Mouse (Mus musculus): ENCODE data around the gene F11r. TPM values are rescaled to one million over a fixed set of nuclear protein-coding genes. Genes with fewer than 3 reads are reported as not detected.
A peak's percentile ranks its signal among the peaks of the same experiment; 100 is the strongest.

Gene F11r
- total and polyA plus RNA-seq, 3 experiments: 0.74 to 1.6 (median 1.3) TPM

DNA sequence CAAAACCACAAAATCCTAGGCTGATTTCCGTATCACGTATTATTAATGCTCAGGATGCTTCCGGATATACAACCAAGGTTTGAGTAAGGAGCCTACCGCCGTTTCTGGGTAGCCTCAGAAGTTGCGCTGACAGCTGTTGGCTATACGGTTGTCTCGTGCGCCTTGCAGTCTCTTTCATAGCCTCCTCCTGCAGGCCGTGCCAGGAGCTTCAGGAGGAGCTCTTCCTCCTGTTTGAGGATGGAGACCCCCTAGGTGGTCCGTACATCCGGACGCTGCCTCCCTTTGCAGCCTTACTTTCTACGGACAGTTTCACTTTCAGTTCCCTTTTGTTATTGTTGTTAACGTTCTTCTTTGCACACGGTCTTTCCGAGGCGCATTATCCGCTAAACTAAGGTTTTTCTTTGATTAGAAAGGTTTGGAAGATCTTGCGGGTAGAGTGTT, 25.3 kb upstream of the F11r start (continued):
- TF ChIP-seq JUND (conservative IDR thresholded peaks at IDR 0.05; ENCODE audit: low read depth, low read length) (no peak), ZKSCAN1 (IDR thresholded peaks at IDR 0.05; ENCODE audit: borderline replicate concordance, low read depth, low read length) (no peak), RAD21 (IDR thresholded peaks at IDR 0.05; ENCODE audit: low read depth, low read length) (no peak), ELF1 (IDR thresholded peaks at IDR 0.05; ENCODE audit: low read depth, low read length) (peak; percentile 48), MYC (IDR thresholded peaks at IDR 0.05; ENCODE audit: low read depth, low read length) (peak; percentile 57), IRF4 (IDR thresholded peaks at IDR 0.05; ENCODE audit: low read depth, low read length) (peak; percentile 99), ZNF384 (IDR thresholded peaks at IDR 0.05; ENCODE audit: low read depth, low read length) (no peak)

DNA sequence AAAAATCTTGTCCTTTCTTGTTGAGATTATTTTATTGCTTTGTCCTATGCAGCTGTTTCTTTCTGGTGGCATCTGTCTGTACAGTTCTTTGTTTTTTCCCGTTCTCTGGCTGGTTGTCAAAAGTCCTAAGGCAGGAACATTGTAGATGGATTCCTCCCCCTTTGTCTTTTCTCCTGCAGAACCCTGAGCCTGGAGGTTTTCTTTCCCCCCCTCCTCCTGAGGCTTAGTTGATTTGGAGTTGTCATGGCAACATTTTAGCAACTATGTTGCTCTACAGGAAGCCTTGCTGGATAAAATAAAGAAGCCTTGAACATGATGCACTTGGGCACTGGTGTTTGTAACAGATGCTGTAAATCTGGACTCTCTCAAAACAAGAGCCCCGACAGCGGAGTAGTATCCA, 24.9 kb upstream of the F11r start:
- Histone ChIP-seq H3K79me2 (replicated peaks; ENCODE audit: control insufficient read depth, extremely low read depth, insufficient read depth, poor library complexity, severe bottlenecking) (peaks cover 33% of the 10 kb centered on the region), H3K27ac (ENCODE audit: insufficient read depth, low read depth) (peak overlapping the region; percentile 93; the same call in 1 of the 2 replicates), H3K9ac (ENCODE audit: insufficient read depth, low read depth) (peak overlapping the region; percentile 94), H3K4me2 (ENCODE audit: insufficient read depth, low read depth, poor library complexity, severe bottlenecking) (peak overlapping the region; percentile 72), H3K4me3 (replicated peaks in 1 of 3; ENCODE audit: low read depth in 2 of 3, low read length in 2 of 3, poor library complexity in 1 of 3) (peak overlapping the region; percentile 87 to 88 (median 88)), H3K9me3 (replicated peaks; ENCODE audit: low read length) (no peaks in the 10 kb centered on the region), H3K36me3 (replicated peaks in 1 of 2; ENCODE audit: control insufficient read depth in 1 of 2, insufficient read depth in 1 of 2, low read length in 1 of 2) (peaks cover 38 to 63% of the 10 kb centered on the region in 2 experiments), H3K27me3 (replicated peaks) (no peaks in the 10 kb centered on the region), H3K4me1 (ENCODE audit: control insufficient read depth in 1 of 2, insufficient read depth in 2 of 2) (peaks cover 8 to 53% of the 10 kb centered on the region in 2 experiments; a peak in 3 of 4 replicates)
- dilution Hi-C loops (cut with MboI; ENCODE audit: extremely low pct_ligation_motif_present, extremely low pct_unique_long_range_greater_than_20kb, low sequenced_read_pairs): no loop called here
- in situ Hi-C loops (cut with MboI; ENCODE audit: low pct_ligation_motif_present, low pct_unique_long_range_greater_than_20kb, low sequenced_read_pairs): no loop called here
- DNase-seq (ENCODE audit: extremely low read depth): no peak
- TF ChIP-seq KAT2A (IDR thresholded peaks at IDR 0.05; ENCODE audit: insufficient replicate concordance, low read length) (no peak), CHD2 (IDR thresholded peaks at IDR 0.05; ENCODE audit: low read length) (no peak), NELFE (IDR thresholded peaks at IDR 0.05; ENCODE audit: low read depth, low read length) (no peak), CHD1 (IDR thresholded peaks at IDR 0.05; ENCODE audit: low read depth, low read length) (no peak), USF2 (conservative IDR thresholded peaks at IDR 0.05; ENCODE audit: low read depth, low read length) (no peak)

DNA sequence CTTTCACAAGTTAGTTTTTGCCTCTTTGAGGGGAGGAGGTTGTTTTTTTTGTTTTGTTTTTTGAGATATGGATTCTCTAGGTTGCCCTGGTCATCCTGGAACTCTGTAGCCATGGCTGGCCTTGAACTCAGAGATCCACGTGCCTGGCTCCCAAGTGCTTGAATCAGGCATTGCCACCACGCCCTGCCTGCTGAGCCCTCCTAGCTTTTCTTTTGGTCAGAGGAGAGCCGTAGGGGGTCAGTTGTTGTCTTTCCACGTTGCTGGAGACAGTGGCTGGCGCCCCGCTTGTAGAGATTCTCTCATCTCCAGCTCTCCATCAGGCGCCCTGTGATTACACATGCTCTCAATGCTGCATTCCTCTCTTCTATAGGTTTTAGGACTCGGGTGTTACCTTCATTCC, 23.7 kb upstream of the F11r start:
- Histone ChIP-seq H3K9me3 (replicated peaks; ENCODE audit: low read length) (no peaks in the 10 kb centered on the region), H3K4me3 (replicated peaks in 1 of 3; ENCODE audit: low read depth in 2 of 3, low read length in 2 of 3, poor library complexity in 1 of 3) (no peak overlapping the region), H3K36me3 (replicated peaks in 1 of 2; ENCODE audit: control insufficient read depth in 1 of 2, insufficient read depth in 1 of 2, low read length in 1 of 2) (peaks cover 38 to 62% of the 10 kb centered on the region in 2 experiments), H3K9ac (ENCODE audit: insufficient read depth, low read depth) (no peak overlapping the region), H3K79me2 (replicated peaks; ENCODE audit: control insufficient read depth, extremely low read depth, insufficient read depth, poor library complexity, severe bottlenecking) (peaks cover 33% of the 10 kb centered on the region), H3K27ac (ENCODE audit: insufficient read depth, low read depth) (no peak overlapping the region), H3K4me2 (ENCODE audit: insufficient read depth, low read depth, poor library complexity, severe bottlenecking) (no peak overlapping the region), H3K27me3 (replicated peaks) (no peaks in the 10 kb centered on the region), H3K4me1 (ENCODE audit: control insufficient read depth in 1 of 2, insufficient read depth in 2 of 2) (peaks cover 8 to 43% of the 10 kb centered on the region in 2 experiments; a peak in 3 of 4 replicates)
- in situ Hi-C loops (cut with MboI; ENCODE audit: low pct_ligation_motif_present, low pct_unique_long_range_greater_than_20kb, low sequenced_read_pairs) (no loop called here), dilution Hi-C loops (cut with MboI; ENCODE audit: extremely low pct_ligation_motif_present, extremely low pct_unique_long_range_greater_than_20kb, low sequenced_read_pairs) (no loop called here)
- no peak for DNase-seq (ENCODE audit: extremely low read depth)
- TF ChIP-seq ZNF384 (IDR thresholded peaks at IDR 0.05; ENCODE audit: low read depth, low read length): no peak
- TF ChIP-seq CHD2 (IDR thresholded peaks at IDR 0.05; ENCODE audit: low read length): no peak
- TF ChIP-seq JUND (conservative IDR thresholded peaks at IDR 0.05; ENCODE audit: low read depth, low read length): no peak
- TF ChIP-seq RCOR1 (conservative IDR thresholded peaks at IDR 0.05; ENCODE audit: low read depth, low read length): no peak
- no peak for TF ChIP-seq NRF1 (IDR thresholded peaks at IDR 0.05; ENCODE audit: low read depth, low read length)
- TF ChIP-seq PAX5 (IDR thresholded peaks at IDR 0.05; ENCODE audit: low read length): no peak
- no peak for TF ChIP-seq MAX (IDR thresholded peaks at IDR 0.05; ENCODE audit: low read length)
- TF ChIP-seq ZMIZ1 (IDR thresholded peaks at IDR 0.05; ENCODE audit: low read depth, low read length): no peak
- no peak for TF ChIP-seq IRF4 (IDR thresholded peaks at IDR 0.05; ENCODE audit: low read depth, low read length)
- TF ChIP-seq ETS1 (conservative IDR thresholded peaks at IDR 0.05; ENCODE audit: low read depth, low read length): no peak
- TF ChIP-seq E2F4 (IDR thresholded peaks at IDR 0.05; ENCODE audit: insufficient replicate concordance, low read depth, low read length): no peak
- TF ChIP-seq POLR2AphosphoS2 (IDR thresholded peaks at IDR 0.05; ENCODE audit: low read depth, low read length): no peak
- TF ChIP-seq POLR2A (IDR thresholded peaks at IDR 0.05; ENCODE audit: low read depth, low read length): no peak
